Mouse (Mus musculus) mouse embryonic stem cell (cell line): ENCODE results near the gene Gm45618.

ENCODE experiments used
- in situ Hi-C, 2 experiments: fragments of 300-500 bp; cut with MboI; formaldehyde crosslinking; loops; 1 replicate in 1 of 2; 3 replicates in 1 of 2; pipeline ENCODE4 v1.14.3; 2019 to 2020; ENCODE audit warnings: low sequenced_read_pairs in 2 of 2, low pct_unique_long_range_greater_than_20kb in 1 of 2, mixed read lengths in 1 of 2; ENCODE audit not compliant: unreplicated experiment in 1 of 2

The Gm45618 gene

GRCm38 (mm10) chr7:142096701-142097100 is 23.8 kb downstream of the Gm45618 start:
- in situ Hi-C loops, result no loop called here

- in situ Hi-C loops, result no loop called here
Measured at GRCm38 (mm10) chr7:142095183-142095931, 25.2 kb downstream of the Gm45618 start, which contains the start of gene Dusp8. Gene Dusp8 (minus strand): TSS chr7:142095843.

GRCm38 (mm10) chr7:142094301-142095143 is 26.0 kb downstream of the Gm45618 start:
- in situ Hi-C loops, result no loop called here

GRCm38 (mm10) chr7:142093696-142094240 is 26.8 kb downstream of the Gm45618 start:
- in situ Hi-C loops, result no loop called here

- in situ Hi-C loops, result no loop called here
Measured at GRCm38 (mm10) chr7:142092991-142093390, 27.5 kb downstream of the Gm45618 start.

GRCm38 (mm10) chr7:142091848-142092247 is 28.7 kb downstream of the Gm45618 start:
- in situ Hi-C loops, result no loop called here

GRCm38 (mm10) chr7:142089648-142090447 is 30.7 kb downstream of the Gm45618 start:
- in situ Hi-C loops, result no loop called here

GRCm38 (mm10) chr7:142088886-142089285 is 31.6 kb downstream of the Gm45618 start:
- in situ Hi-C loops, result no loop called here

GRCm38 (mm10) chr7:142087069-142087652 is 33.4 kb downstream of the Gm45618 start:
- in situ Hi-C loops, result no loop called here

GRCm38 (mm10) chr7:142086159-142086905 is 34.2 kb downstream of the Gm45618 start:
- in situ Hi-C loops, result no loop called here

- in situ Hi-C loops, result no loop called here
Measured at GRCm38 (mm10) chr7:142084820-142085219, 35.7 kb downstream of the Gm45618 start.

- in situ Hi-C loops, result no loop called here
Measured at GRCm38 (mm10) chr7:142084395-142084794, 36.1 kb downstream of the Gm45618 start.

GRCm38 (mm10) chr7:142083588-142084317 is 36.8 kb downstream of the Gm45618 start:
- in situ Hi-C loops, result no loop called here

GRCm38 (mm10) chr7:142082607-142083006 is 37.9 kb downstream of the Gm45618 start:
- in situ Hi-C loops, result no loop called here

GRCm38 (mm10) chr7:142082179-142082578 is 38.4 kb downstream of the Gm45618 start:
- in situ Hi-C loops, result no loop called here

GRCm38 (mm10) chr7:142081736-142082135 is 38.8 kb downstream of the Gm45618 start:
- in situ Hi-C loops, result no loop called here

GRCm38 (mm10) chr7:142080876-142081275 is 39.7 kb downstream of the Gm45618 start:
- in situ Hi-C loops, result no loop called here
